Mouse (Mus musculus) erythroblast, embryonic 14.5 days (primary cell): Measurements from ENCODE around the gene Fndc8.

ENCODE experiments used
- GATA1 ChIP-seq: IDR thresholded peaks from 2 replicates; pipeline ENCODE4 v1.6.1; 2012; ENCODE audit warnings: low read length, inconsistent platforms, mixed read lengths
- TAL1 ChIP-seq: IDR thresholded peaks from 3 replicates; pipeline ENCODE4 v1.6.1; 2012; ENCODE audit warnings: low read length, inconsistent platforms, mixed read lengths

- TF ChIP-seq TAL1 (no peak), GATA1 (no peak)
Observed at GRCm38 (mm10) chr11:82929633-82929950, 37.7 kb downstream of the Fndc8 start.
